Mouse (Mus musculus): ENCODE data around the gene Nmnat2. TPM values are rescaled to one million over a fixed set of nuclear protein-coding genes. Genes with fewer than 3 reads are reported as not detected.

The Nmnat2 gene
- polyA plus RNA-seq, 1 experiment from 2014 or later = 1.3 TPM

DNA sequence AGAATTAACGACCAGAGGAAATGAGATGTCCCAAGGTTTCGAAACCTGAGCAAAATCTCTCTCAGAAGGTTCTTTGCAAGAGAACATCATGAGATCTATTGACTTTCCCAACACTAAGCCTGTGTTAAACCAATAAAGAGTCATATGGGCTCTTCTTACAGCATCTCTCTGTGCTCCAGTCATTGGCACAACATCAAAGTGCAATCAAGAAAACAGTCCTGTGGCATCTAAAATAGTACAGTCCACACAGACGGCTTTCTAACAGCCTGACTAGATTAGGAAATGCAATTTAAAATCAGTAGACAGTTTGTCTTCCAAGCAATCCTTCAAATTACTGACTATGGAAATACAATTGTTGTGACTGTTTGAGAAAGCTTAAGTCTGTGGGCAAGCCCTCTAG lies 32.2 kb downstream of the Nmnat2 start:
- H3K9ac ChIP-seq = no peak overlapping the region
- no peak for ATAC-seq (ENCODE audit: insufficient number of reproducible peaks, insufficient read depth, low FRiP score, low TSS enrichment, low read depth)

DNA sequence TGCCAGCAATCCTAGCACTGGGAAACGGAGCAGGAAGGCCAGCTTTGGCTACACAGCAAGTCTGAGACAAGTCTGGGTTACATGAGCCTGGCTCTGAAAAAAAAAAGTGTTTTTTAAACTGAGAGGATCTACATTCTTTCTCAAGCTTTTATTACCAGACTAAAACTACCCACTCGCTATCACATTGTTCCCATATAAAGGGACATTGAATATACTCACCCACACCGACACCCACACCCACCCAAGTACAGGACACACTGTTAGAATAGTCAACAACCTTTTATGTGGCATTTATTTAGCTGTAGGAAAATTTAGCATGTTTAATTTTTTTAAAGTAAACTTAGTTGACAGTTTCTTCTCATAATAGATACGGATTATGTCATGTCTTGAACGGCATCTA lies 35.3 kb downstream of the Nmnat2 start:
- no peaks in the 10 kb centered on the region; the same call in 1 of the 2 replicates for H3K27me3 ChIP-seq
- WGBS = 76% methylated on average over 5 of the region's 5 CpGs
- no peaks in the 10 kb centered on the region for H3K9me3 ChIP-seq
- H3K27ac ChIP-seq = no peak overlapping the region
- H3K4me2 ChIP-seq = no peak overlapping the region
- H3K36me3 ChIP-seq = no peaks in the 10 kb centered on the region
- no peak for ATAC-seq (ENCODE audit: insufficient number of reproducible peaks, insufficient read depth, low FRiP score, low TSS enrichment, low read depth)
- no peak overlapping the region for H3K9ac ChIP-seq
- H3K4me1 ChIP-seq = peaks cover 11% of the 10 kb centered on the region
- H3K4me3 ChIP-seq = no peak overlapping the region

More for the DNA sequence above, 32.2 kb downstream of the Nmnat2 start:
- H3K27ac ChIP-seq = 0 out of 2 replicates have a peak overlapping the region, but pooled peaks have one; percentile 17
- no peak overlapping the region for H3K4me2 ChIP-seq
- 46% methylated on average over 3 of the region's 3 CpGs for WGBS
- no peaks in the 10 kb centered on the region; the same call in 1 of the 2 replicates for H3K27me3 ChIP-seq
- peaks cover 11% of the 10 kb centered on the region for H3K4me1 ChIP-seq
- H3K9me3 ChIP-seq = no peaks in the 10 kb centered on the region
- no peak overlapping the region for H3K4me3 ChIP-seq
- H3K36me3 ChIP-seq = no peaks in the 10 kb centered on the region

- Histone ChIP-seq H3K9ac (no peak overlapping the region), H3K4me2 (no peak overlapping the region), H3K9me3 (no peaks in the 10 kb centered on the region), H3K4me1 (peaks cover 3% of the 10 kb centered on the region), H3K36me3 (no peaks in the 10 kb centered on the region), H3K27ac (no peak overlapping the region), H3K27me3 (no peaks in the 10 kb centered on the region; the same call in 1 of the 2 replicates), H3K4me3 (no peak overlapping the region)
- 55% methylated on average over 6 of the region's 6 CpGs for WGBS
- no peak for ATAC-seq (ENCODE audit: insufficient number of reproducible peaks, insufficient read depth, low FRiP score, low TSS enrichment, low read depth)
Measured at GRCm38 (mm10) chr1:152992271-152993134, 37.7 kb downstream of the Nmnat2 start.

DNA sequence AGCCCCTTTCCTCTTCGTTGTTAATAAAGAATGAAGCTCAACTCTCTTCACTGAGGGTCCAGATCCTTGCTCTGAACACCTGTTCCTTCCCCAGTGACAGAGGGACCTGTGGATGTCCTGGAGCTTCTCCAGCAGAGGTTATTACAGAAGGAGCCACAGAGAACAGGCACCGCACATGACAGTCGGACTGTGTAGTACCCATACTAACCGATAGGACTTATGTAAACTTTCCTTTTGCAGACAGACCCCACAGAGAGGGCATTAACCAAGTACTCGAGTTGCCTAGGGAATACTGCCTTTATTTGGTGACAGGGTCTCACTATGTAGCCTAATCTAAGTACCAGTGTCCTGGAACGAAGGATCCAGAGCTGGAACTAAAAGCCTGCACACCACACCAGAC lies 39.0 kb downstream of the Nmnat2 start:
- ATAC-seq (ENCODE audit: insufficient number of reproducible peaks, insufficient read depth, low FRiP score, low TSS enrichment, low read depth) = no peak
- Histone ChIP-seq H3K27me3 (no peaks in the 10 kb centered on the region; the same call in 1 of the 2 replicates), H3K4me1 (0 out of 2 replicates have a peak, but pooled peaks cover 3% of the 10 kb centered on the region), H3K4me2 (no peak overlapping the region), H3K4me3 (no peak overlapping the region), H3K27ac (no peak overlapping the region), H3K36me3 (no peaks in the 10 kb centered on the region), H3K9me3 (no peaks in the 10 kb centered on the region), H3K9ac (no peak overlapping the region)
- WGBS = 82% methylated on average over 6 of the region's 6 CpGs

DNA sequence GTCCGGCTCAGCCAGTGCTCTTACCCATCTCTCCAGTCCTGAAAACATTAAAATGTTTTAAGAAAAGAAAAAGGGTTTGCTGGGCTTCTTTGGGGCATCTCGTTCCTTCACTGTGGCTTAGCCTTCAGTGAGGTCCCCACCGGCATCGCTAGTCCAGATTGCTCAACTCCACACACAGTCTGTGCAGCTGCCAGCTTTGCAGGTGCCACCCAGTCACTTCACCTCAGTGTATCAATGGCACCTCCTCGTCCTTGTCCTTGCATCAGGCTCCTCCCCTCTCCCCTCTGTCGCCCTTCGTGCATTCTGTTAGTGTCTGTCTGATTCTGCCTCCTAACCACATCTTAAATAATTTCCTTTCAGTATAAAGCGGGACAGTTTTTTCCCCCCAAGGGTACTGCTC lies 45.2 kb downstream of the Nmnat2 start:
- ATAC-seq (ENCODE audit: insufficient number of reproducible peaks, insufficient read depth, low FRiP score, low TSS enrichment, low read depth) = no peak
- Histone ChIP-seq H3K4me1 (no peaks in the 10 kb centered on the region), H3K9ac (no peak overlapping the region), H3K27me3 (no peaks in the 10 kb centered on the region), H3K9me3 (no peaks in the 10 kb centered on the region), H3K4me3 (no peak overlapping the region), H3K36me3 (no peaks in the 10 kb centered on the region), H3K27ac (no peak overlapping the region), H3K4me2 (no peak overlapping the region)
- 66% methylated on average over 8 of the region's 8 CpGs for WGBS

- H3K9ac ChIP-seq = no peak overlapping the region
- H3K36me3 ChIP-seq = no peaks in the 10 kb centered on the region
- H3K4me3 ChIP-seq = no peak overlapping the region
- ATAC-seq (ENCODE audit: insufficient number of reproducible peaks, insufficient read depth, low FRiP score, low TSS enrichment, low read depth) = no peak
- WGBS = 82% methylated on average over 6 of the region's 6 CpGs
- H3K9me3 ChIP-seq = no peaks in the 10 kb centered on the region
- H3K4me1 ChIP-seq = peaks cover 3% of the 10 kb centered on the region; the same call in 1 of the 2 replicates
- no peak overlapping the region for H3K27ac ChIP-seq
- no peak overlapping the region for H3K4me2 ChIP-seq
- no peaks in the 10 kb centered on the region for H3K27me3 ChIP-seq
Measured at GRCm38 (mm10) chr1:153000486-153001228, 45.9 kb downstream of the Nmnat2 start.

GRCm38 (mm10) chr1:153002295-153003050 lies 47.7 kb downstream of the Nmnat2 start:
- peaks cover 14% of the 10 kb centered on the region for H3K4me1 ChIP-seq
- no peak overlapping the region for H3K4me3 ChIP-seq
- no peaks in the 10 kb centered on the region for H3K36me3 ChIP-seq
- no peak overlapping the region for H3K4me2 ChIP-seq
- no peak overlapping the region for H3K9ac ChIP-seq
- WGBS = 78% methylated on average over 11 of the region's 11 CpGs
- H3K27ac ChIP-seq = no peak overlapping the region
- H3K9me3 ChIP-seq = no peaks in the 10 kb centered on the region
- ATAC-seq (ENCODE audit: insufficient number of reproducible peaks, insufficient read depth, low FRiP score, low TSS enrichment, low read depth) = no peak
- no peaks in the 10 kb centered on the region for H3K27me3 ChIP-seq

DNA sequence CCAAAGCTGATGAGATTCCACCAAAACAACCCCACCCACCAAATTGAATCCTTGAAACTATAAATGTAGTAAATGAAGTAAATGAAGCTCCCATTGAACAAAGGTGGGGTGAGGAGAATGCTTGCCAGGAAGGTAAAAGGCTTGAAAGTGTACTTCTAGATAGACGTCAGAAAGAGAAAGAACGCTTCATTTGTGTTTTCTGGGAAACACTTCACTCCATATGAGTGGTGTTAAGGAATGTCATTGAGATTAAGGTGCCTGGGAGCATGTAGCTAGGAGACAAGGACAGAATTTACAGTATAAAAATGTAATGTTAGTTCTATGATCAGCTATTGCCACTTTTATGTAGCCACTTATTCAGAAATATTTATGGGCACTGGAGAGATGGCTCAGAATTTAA lies 49.7 kb downstream of the Nmnat2 start:
- Histone ChIP-seq H3K9ac (no peak overlapping the region), H3K27ac (no peak overlapping the region), H3K4me1 (peaks cover 14% of the 10 kb centered on the region), H3K9me3 (no peaks in the 10 kb centered on the region), H3K4me3 (no peak overlapping the region), H3K4me2 (no peak overlapping the region), H3K27me3 (no peaks in the 10 kb centered on the region), H3K36me3 (no peaks in the 10 kb centered on the region)
- ATAC-seq (ENCODE audit: insufficient number of reproducible peaks, insufficient read depth, low FRiP score, low TSS enrichment, low read depth) = no peak
- WGBS = 93% methylated on average over 2 of the region's 2 CpGs

GRCm38 (mm10) chr1:153006054-153006453 lies 51.3 kb downstream of the Nmnat2 start:
- no peaks in the 10 kb centered on the region for H3K27me3 ChIP-seq
- no peak overlapping the region for H3K9ac ChIP-seq
- H3K36me3 ChIP-seq = no peaks in the 10 kb centered on the region
- H3K9me3 ChIP-seq = no peaks in the 10 kb centered on the region
- no peak for ATAC-seq (ENCODE audit: insufficient number of reproducible peaks, insufficient read depth, low FRiP score, low TSS enrichment, low read depth)
- H3K4me2 ChIP-seq = no peak overlapping the region
- H3K4me1 ChIP-seq = peaks cover 14% of the 10 kb centered on the region
- H3K27ac ChIP-seq = no peak overlapping the region
- 54% methylated on average over 5 of the region's 5 CpGs for WGBS
- no peak overlapping the region for H3K4me3 ChIP-seq

GRCm38 (mm10) chr1:153006761-153007160 lies 52.0 kb downstream of the Nmnat2 start:
- H3K27ac ChIP-seq = no peak overlapping the region
- ATAC-seq (ENCODE audit: insufficient number of reproducible peaks, insufficient read depth, low FRiP score, low TSS enrichment, low read depth) = no peak
- H3K36me3 ChIP-seq = no peaks in the 10 kb centered on the region
- WGBS = 86% methylated on average over 4 of the region's 4 CpGs
- no peak overlapping the region for H3K4me3 ChIP-seq
- no peak overlapping the region for H3K9ac ChIP-seq
- H3K27me3 ChIP-seq = no peaks in the 10 kb centered on the region
- H3K4me2 ChIP-seq = no peak overlapping the region
- H3K4me1 ChIP-seq = peaks cover 14% of the 10 kb centered on the region
- no peaks in the 10 kb centered on the region for H3K9me3 ChIP-seq

DNA sequence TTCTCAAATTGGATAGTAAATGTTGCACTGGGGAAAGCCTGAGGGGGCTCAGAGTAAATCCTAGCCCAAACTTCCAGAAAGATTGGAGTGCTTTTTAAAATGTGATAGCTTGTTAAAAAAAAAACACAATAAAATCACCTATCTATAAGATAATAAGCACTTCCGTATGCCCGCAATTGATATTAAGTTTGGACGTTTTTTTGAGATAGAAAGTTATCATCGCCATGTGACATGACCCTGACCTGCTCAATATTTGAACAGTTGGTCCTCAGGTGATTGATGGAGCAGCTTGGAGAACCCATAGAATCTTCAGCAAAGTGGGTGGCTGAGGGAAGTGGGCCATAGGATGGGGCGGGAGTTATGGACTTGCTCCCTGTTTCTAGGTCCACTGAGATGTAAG lies 52.5 kb downstream of the Nmnat2 start:
- Histone ChIP-seq H3K9me3 (no peaks in the 10 kb centered on the region), H3K4me2 (no peak overlapping the region), H3K4me3 (no peak overlapping the region), H3K36me3 (no peaks in the 10 kb centered on the region), H3K27me3 (no peaks in the 10 kb centered on the region), H3K27ac (no peak overlapping the region), H3K9ac (no peak overlapping the region), H3K4me1 (peaks cover 14% of the 10 kb centered on the region)
- WGBS = 91% methylated on average over 5 of the region's 5 CpGs
- ATAC-seq (ENCODE audit: insufficient number of reproducible peaks, insufficient read depth, low FRiP score, low TSS enrichment, low read depth) = no peak
